Mouse (Mus musculus): ENCODE data around the gene Pnmal1. TPM values are rescaled to one million over a fixed set of nuclear protein-coding genes. Genes with fewer than 3 reads are reported as not detected.
"Not testable (repeated sequence)": the region's sequence is repeated elsewhere in the genome, so short reads cannot be mapped to it uniquely, and the experiment has no call there.

Gene Pnmal1
- polyA plus RNA-seq, 1 experiment from 2014 or later = 2.9 TPM

GRCm38 (mm10) chr7:16946441-16947348, 12.8 kb upstream of the Pnmal1 start:
- H3K27me3 ChIP-seq = peaks cover 43% of the 10 kb centered on the region
- peak overlapping the region; percentile 81 for H3K4me2 ChIP-seq (replicated peaks)

GRCm38 (mm10) chr7:16947349-16947895, 12.1 kb upstream of the Pnmal1 start:
- H3K4me1 ChIP-seq = peaks cover 62% of the 10 kb centered on the region
- peak overlapping the region; percentile 38 for H3K4me3 ChIP-seq (replicated peaks)
- no peaks in the 10 kb centered on the region for H3K9me3 ChIP-seq (replicated peaks)
- WGBS = 15% methylated on average over 22 of the region's 22 CpGs
- H3K27ac ChIP-seq (replicated peaks) = peak overlapping the region; percentile 65
- peaks cover 43% of the 10 kb centered on the region for H3K27me3 ChIP-seq
- no peak for ATAC-seq (ENCODE audit: insufficient number of reproducible peaks, low FRiP score, low TSS enrichment, low read depth)
- peak overlapping the region; percentile 81 for H3K4me2 ChIP-seq (replicated peaks)
- H3K9ac ChIP-seq = no peak overlapping the region
- no peaks in the 10 kb centered on the region for H3K36me3 ChIP-seq

More at GRCm38 (mm10) chr7:16946441-16947348, 12.8 kb upstream of the Pnmal1 start:
- ATAC-seq (ENCODE audit: insufficient number of reproducible peaks, low FRiP score, low TSS enrichment, low read depth) = no peak
- WGBS = 8% methylated on average over 53 of the region's 53 CpGs
- Histone ChIP-seq H3K4me1 (peaks cover 62% of the 10 kb centered on the region), H3K9ac (peak overlapping the region; percentile 15; the same call in 1 of the 2 replicates), H3K4me3 (replicated peaks) (peak overlapping the region; percentile 38), H3K9me3 (replicated peaks) (no peaks in the 10 kb centered on the region), H3K27ac (replicated peaks) (peak overlapping the region; percentile 65), H3K36me3 (no peaks in the 10 kb centered on the region)

GRCm38 (mm10) chr7:16947959-16948361, 11.5 kb upstream of the Pnmal1 start:
- peaks cover 62% of the 10 kb centered on the region for H3K4me1 ChIP-seq
- H3K4me3 ChIP-seq (replicated peaks) = 0 out of 2 replicates have a peak overlapping the region, but pooled peaks have one; percentile 38
- H3K27me3 ChIP-seq = peaks cover 43% of the 10 kb centered on the region
- peak overlapping the region; percentile 65 for H3K27ac ChIP-seq (replicated peaks)
- 23% methylated on average over 4 of the region's 4 CpGs for WGBS
- ATAC-seq (ENCODE audit: insufficient number of reproducible peaks, low FRiP score, low TSS enrichment, low read depth) = peak; percentile 64
- no peaks in the 10 kb centered on the region for H3K9me3 ChIP-seq (replicated peaks)
- H3K36me3 ChIP-seq = no peaks in the 10 kb centered on the region
- H3K4me2 ChIP-seq (replicated peaks) = peak overlapping the region; percentile 81
- no peak overlapping the region for H3K9ac ChIP-seq

- Histone ChIP-seq H3K36me3 (no peaks in the 10 kb centered on the region), H3K4me1 (peaks cover 58% of the 10 kb centered on the region), H3K27me3 (peaks cover 43% of the 10 kb centered on the region), H3K4me2 (replicated peaks) (no peak overlapping the region), H3K27ac (replicated peaks) (no peak overlapping the region; the same call in 1 of the 2 replicates), H3K9ac (no peak overlapping the region), H3K9me3 (replicated peaks) (no peaks in the 10 kb centered on the region), H3K4me3 (replicated peaks) (no peak overlapping the region)
- no peak for ATAC-seq (ENCODE audit: insufficient number of reproducible peaks, low FRiP score, low TSS enrichment, low read depth)
- 64% methylated on average over 8 of the region's 8 CpGs for WGBS
Measured at GRCm38 (mm10) chr7:16948923-16949458, 10.5 kb upstream of the Pnmal1 start.

GRCm38 (mm10) chr7:16949908-16950841, 9.3 kb upstream of the Pnmal1 start:
- no peaks in the 10 kb centered on the region for H3K9me3 ChIP-seq (replicated peaks)
- H3K27me3 ChIP-seq = peaks cover 42% of the 10 kb centered on the region
- H3K4me3 ChIP-seq (replicated peaks) = peak overlapping the region; percentile 33
- 12% methylated on average over 29 of the region's 29 CpGs for WGBS
- ATAC-seq (ENCODE audit: insufficient number of reproducible peaks, low FRiP score, low TSS enrichment, low read depth) = peak; percentile 8; the same call in 1 of the 2 replicates
- peaks cover 47% of the 10 kb centered on the region for H3K4me1 ChIP-seq
- H3K36me3 ChIP-seq = no peaks in the 10 kb centered on the region
- no peak overlapping the region for H3K27ac ChIP-seq (replicated peaks)
- H3K4me2 ChIP-seq (replicated peaks) = peak overlapping the region; percentile 63
- H3K9ac ChIP-seq = no peak overlapping the region

GRCm38 (mm10) chr7:16950861-16951635, 8.4 kb upstream of the Pnmal1 start:
- H3K27me3 ChIP-seq = peaks cover 33% of the 10 kb centered on the region
- no peak overlapping the region for H3K27ac ChIP-seq (replicated peaks)
- H3K36me3 ChIP-seq = no peaks in the 10 kb centered on the region
- no peak overlapping the region for H3K9ac ChIP-seq
- ATAC-seq (ENCODE audit: insufficient number of reproducible peaks, low FRiP score, low TSS enrichment, low read depth) = peak; percentile 75
- H3K4me2 ChIP-seq (replicated peaks) = peak overlapping the region; percentile 27; the same call in 1 of the 2 replicates
- H3K9me3 ChIP-seq (replicated peaks) = no peaks in the 10 kb centered on the region
- no peak overlapping the region for H3K4me3 ChIP-seq (replicated peaks)
- WGBS = 21% methylated on average over 18 of the region's 18 CpGs
- peaks cover 39% of the 10 kb centered on the region for H3K4me1 ChIP-seq

GRCm38 (mm10) chr7:16953776-16954175, 5.7 kb upstream of the Pnmal1 start:
- 64% methylated on average over 2 of the region's 2 CpGs for WGBS
- H3K9me3 ChIP-seq (replicated peaks); H3K27ac ChIP-seq (replicated peaks); ATAC-seq (ENCODE audit: insufficient number of reproducible peaks, low FRiP score, low TSS enrichment, low read depth); H3K4me2 ChIP-seq (replicated peaks); H3K27me3 ChIP-seq; H3K36me3 ChIP-seq; H3K9ac ChIP-seq; H3K4me3 ChIP-seq (replicated peaks): not testable (repeated sequence)
- H3K4me1 ChIP-seq = peaks cover 14% of the 10 kb centered on the region

GRCm38 (mm10) chr7:16955712-16956111, 3.8 kb upstream of the Pnmal1 start:
- Histone ChIP-seq H3K4me1 (peaks cover 9% of the 10 kb centered on the region; the same call in 1 of the 2 replicates), H3K27me3 (no peaks in the 10 kb centered on the region), H3K9me3 (replicated peaks) (no peaks in the 10 kb centered on the region), H3K4me2 (replicated peaks) (no peak overlapping the region), H3K36me3 (no peaks in the 10 kb centered on the region), H3K9ac (no peak overlapping the region), H3K27ac (replicated peaks) (no peak overlapping the region), H3K4me3 (replicated peaks) (no peak overlapping the region)
- 67% methylated on average over 4 of the region's 4 CpGs for WGBS
- no peak for ATAC-seq (ENCODE audit: insufficient number of reproducible peaks, low FRiP score, low TSS enrichment, low read depth)

GRCm38 (mm10) chr7:16956410-16957265, 2.8 kb upstream of the Pnmal1 start:
- Histone ChIP-seq H3K9me3 (replicated peaks) (no peaks in the 10 kb centered on the region), H3K27me3 (no peaks in the 10 kb centered on the region), H3K36me3 (no peaks in the 10 kb centered on the region), H3K4me2 (replicated peaks) (no peak overlapping the region), H3K4me3 (replicated peaks) (no peak overlapping the region), H3K27ac (replicated peaks) (no peak overlapping the region), H3K4me1 (0 out of 2 replicates have a peak, but pooled peaks cover 5% of the 10 kb centered on the region), H3K9ac (no peak overlapping the region)
- WGBS = 50% methylated on average over 15 of the region's 15 CpGs
- no peak for ATAC-seq (ENCODE audit: insufficient number of reproducible peaks, low FRiP score, low TSS enrichment, low read depth)
